Mouse (Mus musculus) adrenal gland, postnatal 25 days (tissue): ENCODE data around the gene Fam169b. TPM values are rescaled to one million over a fixed set of nuclear protein-coding genes. Genes with fewer than 3 reads are reported as not detected.
"Not testable (repeated sequence)": the region's sequence is repeated elsewhere in the genome, so short reads cannot be mapped to it uniquely, and the experiment has no call there.

Source experiments
- DNase-seq: peaks from one replicate; pipeline ENCODE4 v3.0.0; 2021; ENCODE audit warnings: mixed read lengths
- total RNA-seq: library from RNA; stranded (reverse); gene quantifications from 2 replicates; pipeline ENCODE4 v1.2.3, GENCODE M21; 2021

Gene Fam169b
- total RNA-seq, 1 experiment from 2014 or later: not detected

DNA sequence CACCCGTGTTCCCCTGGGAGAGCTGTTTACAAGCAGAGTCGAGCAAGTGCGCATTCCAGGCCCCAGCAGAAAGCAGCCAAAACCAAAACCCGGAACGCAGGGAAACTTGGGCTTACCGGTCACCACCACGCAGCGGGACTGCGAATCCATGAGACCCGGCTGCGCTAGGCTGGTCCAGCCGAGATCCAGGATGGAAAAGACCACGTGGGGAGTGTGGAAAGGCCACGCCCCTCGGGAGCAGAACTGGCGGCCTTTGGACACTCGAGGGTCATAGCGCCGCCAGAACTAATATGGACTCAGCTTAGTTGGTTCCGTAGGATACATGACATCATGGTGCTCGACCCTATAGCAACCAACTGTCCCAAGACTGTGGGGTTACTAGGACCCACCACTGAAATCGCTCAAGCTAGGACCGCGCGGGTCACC, 9.6 kb upstream of the Fam169b start, which contains the start of gene Pgpep1l:
Pgpep1l (minus strand) TSS at position 206 of the 426 bp plus-strand sequence.
- peak; percentile 33 for DNase-seq

- peak; percentile 12 for DNase-seq
Observed at GRCm38 (mm10) chr7:68264531-68264930, 9.1 kb upstream of the Fam169b start.

- DNase-seq: no peak
Observed at GRCm38 (mm10) chr7:68265391-68265790, 8.2 kb upstream of the Fam169b start.

GRCm38 (mm10) chr7:68266691-68267090, 6.9 kb upstream of the Fam169b start:
- no peak for DNase-seq

DNA sequence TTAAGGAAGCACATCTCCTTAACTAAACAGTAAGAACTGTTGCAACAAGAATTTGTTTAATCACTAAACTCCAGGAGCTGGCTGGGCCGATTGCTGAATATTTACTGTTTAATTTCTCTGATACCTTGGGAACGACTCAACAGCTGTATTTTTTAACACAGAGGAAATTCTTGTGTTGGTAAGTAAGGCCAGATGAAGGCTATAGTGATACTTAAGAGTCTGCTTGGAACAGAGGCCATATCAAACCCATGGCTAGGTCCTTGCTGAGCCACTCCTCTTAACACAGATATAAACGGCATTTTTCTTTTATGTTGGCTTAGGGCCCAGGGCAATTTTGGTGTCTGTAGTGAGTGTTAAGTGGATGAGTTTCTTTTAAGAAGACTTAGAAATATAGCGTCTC, 3.1 kb upstream of the Fam169b start:
- no peak for DNase-seq

DNA sequence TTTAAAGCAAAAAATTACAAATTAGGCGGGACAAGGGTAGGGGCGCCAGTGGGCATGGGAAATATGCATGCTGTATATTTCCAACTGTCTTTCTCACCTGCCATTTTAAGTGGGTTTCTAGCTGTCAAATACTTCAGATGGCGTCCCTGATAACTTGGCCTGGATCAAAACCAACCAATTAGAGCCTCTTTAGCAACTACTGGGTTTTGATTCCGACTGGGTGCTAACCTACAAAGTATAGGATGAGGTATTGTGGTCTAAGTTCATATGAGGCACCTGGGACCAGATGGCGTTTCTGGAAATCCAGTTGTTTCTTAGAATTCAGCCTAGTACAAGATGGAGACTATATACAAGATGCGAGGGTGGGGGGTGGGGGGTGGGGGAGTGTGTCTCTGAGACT, 1.8 kb upstream of the Fam169b start:
- no peak for DNase-seq

DNA sequence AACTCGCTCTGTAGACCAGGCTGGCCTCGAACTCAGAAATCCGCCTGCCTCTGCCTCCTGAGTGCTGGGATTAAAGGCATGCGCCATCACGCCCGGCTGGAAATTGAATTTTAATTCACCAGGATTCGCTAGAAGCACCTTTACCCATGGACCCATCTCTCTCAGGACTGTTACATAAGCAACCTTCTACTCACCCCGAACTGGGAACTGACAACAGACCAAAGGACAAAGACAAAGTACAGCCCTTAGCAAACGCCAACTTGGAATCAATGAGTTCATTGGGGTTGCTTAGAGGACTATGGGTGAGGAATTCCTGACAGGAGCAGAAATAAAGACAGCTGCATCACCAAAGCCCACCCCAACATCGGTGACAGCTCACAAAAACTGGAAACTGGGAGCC, 1.0 kb upstream of the Fam169b start:
- DNase-seq: no peak

- DNase-seq: no peak
Observed at GRCm38 (mm10) chr7:68274218-68274617, 579 bp downstream of the Fam169b start.

GRCm38 (mm10) chr7:68274951-68275350, 1.3 kb downstream of the Fam169b start:
- no peak for DNase-seq

GRCm38 (mm10) chr7:68275445-68275837, 1.8 kb downstream of the Fam169b start:
- DNase-seq: not testable (repeated sequence)

DNA sequence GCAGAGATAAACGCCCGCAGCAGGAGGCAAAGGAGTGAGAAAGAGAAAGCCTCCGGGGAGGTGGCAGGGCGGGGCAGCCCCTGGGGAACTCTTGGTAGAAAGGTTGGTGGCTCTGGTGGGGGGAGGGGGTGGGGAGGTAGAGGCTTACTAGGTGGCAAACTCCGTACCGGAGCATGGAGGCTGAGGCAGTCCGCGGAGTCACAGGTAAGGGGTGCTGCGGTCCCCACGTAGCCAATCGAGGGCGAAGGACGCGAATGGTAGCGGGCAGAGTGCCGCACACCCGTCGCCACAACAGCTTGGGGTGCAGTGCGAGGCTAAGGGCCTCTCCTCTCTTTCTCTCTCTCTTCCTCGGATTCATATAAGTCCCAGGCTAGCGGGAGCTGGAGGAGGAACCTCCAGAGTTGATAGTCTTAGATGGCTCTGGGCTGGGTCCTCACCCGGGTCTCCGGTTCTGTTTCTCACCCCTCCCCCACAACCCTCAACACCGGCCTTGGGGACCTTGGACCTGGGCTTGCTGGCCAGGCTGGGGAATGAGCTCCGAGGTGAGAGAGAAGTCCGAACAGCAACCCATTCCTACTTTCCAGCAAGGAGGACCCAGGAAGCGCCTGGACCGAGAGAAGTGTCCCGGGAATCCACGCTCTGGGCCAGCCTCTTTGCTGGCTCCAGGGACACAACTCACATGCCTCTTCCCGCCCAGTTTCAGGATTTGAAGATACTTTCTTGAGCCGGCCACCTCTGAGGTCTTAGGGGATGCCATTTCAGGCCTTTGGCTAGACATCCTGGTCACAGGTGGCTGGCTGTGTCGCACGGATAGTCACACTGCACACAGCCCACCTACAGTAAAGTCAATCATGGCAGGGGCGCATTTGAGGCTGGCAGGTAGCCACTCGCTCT, 2.4 kb downstream of the Fam169b start:
- DNase-seq: peak; percentile 13

GRCm38 (mm10) chr7:68277054-68277896, 3.6 kb downstream of the Fam169b start:
- DNase-seq: no peak

GRCm38 (mm10) chr7:68277897-68278270, 4.2 kb downstream of the Fam169b start:
- no peak for DNase-seq

DNA sequence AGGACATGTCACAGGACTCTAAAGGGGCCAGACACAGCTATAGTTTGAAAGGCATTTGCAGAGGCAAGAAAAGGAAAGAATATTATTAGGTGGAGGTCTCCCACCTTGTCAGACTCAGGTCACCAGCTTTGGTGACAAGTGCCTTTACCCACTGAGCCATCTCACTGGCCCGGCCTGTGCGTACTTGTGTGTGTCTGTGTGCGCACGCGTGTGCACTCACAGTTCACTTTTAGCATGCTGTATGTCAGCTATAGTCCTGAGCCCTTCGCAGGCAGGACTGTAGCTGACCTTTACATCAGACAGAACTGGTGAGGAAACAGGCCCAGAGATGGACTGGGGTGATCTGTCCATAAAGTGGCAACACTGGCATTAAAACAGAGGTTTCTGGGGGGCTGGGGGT, 4.7 kb downstream of the Fam169b start:
- DNase-seq: no peak

GRCm38 (mm10) chr7:68278908-68279307, 5.3 kb downstream of the Fam169b start:
- no peak for DNase-seq

DNA sequence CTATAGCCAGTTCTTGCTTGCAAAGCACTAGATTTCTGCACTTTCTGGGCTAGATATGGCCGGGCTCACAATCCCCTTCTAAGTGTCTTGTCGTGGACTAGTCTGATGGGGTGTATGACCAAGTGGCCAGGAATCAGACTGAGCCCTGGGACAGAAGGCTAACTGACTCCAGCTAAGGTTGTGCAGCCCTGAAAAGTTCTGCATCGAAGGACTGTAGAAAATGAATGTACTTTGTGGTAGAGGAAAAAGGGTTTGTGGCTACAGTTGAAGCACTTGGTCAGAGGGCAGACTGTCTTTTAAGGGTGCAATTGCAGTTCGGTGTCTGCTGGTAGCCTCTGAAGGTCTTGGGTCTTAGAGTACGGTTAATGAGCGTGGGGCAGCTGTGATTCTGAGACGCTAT, 5.8 kb downstream of the Fam169b start:
- no peak for DNase-seq

DNA sequence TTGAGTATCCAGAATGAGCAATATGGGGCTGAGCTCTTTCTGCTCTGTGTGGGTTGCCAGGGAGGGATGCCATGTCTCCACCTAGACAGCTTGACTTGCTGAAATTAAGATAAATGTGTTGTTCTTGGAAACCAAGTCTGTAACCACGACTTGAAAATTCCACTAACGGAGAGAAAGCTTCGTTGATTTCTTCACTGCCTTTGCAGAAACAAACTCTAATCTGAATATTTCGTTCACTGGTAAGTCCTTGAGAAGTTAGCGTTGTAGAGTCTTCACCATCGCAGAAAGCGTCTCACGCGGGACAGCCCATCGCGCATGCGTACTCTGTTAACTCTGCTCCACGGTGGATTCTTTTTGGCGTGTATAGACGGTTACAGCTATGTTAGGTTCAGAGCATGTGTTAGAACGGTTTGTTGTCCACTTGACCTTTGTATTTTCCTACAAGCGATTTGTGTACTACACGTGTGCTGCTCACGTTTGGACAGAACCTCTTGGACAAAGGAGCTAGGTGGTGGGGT, 6.8 kb downstream of the Fam169b start:
- DNase-seq: no peak

GRCm38 (mm10) chr7:68281341-68281740, 7.7 kb downstream of the Fam169b start:
- DNase-seq: no peak

DNA sequence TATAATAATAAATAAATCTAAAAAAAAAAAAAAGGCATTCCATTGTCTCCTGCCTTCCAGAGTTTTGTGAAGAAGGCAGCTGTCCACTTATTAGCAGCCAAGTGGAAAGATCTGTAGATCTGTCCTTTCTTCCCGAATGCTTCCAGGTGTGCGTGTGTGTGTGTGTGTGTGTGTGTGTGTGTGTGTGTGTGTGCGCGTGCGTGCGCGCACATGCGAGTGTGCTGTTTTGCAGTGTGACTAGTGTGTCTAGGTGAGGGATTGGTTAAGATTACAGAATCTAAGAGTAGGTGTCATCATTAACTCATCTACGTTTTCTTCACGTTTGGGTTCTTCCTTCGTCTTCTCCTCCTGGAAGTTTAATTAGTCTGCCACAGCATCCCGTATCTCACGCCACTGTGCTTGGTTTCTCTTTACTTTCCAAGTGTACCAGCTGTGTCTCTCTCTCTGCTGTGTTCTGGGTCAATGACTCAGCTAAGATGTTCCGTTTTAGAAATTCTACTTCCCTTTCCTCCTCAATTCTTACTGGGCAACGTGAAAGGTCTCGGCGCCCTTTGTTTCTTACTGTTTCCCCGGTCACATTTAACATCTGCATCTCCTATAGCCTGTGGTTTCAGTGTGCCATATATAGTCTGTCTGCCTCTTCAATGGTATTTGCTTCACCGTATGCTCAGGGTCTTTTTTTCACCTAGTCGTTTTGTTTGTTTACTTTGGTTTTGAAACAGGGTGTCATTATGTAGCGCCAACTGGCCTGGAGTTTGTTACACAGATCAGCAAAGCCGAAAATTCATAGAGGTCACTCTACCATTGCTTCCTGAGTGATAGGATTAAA, 8.9 kb downstream of the Fam169b start:
- no peak for DNase-seq

- DNase-seq: not testable (repeated sequence)
Observed at GRCm38 (mm10) chr7:68283133-68283520, 9.5 kb downstream of the Fam169b start.

GRCm38 (mm10) chr7:68283776-68284175, 10.1 kb downstream of the Fam169b start:
- no peak for DNase-seq

- DNase-seq: no peak
Observed at GRCm38 (mm10) chr7:68285851-68286298, 12.2 kb downstream of the Fam169b start.
